Mouse (Mus musculus): ENCODE data around the gene Snapc2. TPM values are rescaled to one million over a fixed set of nuclear protein-coding genes. Genes with fewer than 3 reads are reported as not detected.
"Not testable (repeated sequence)": the region's sequence is repeated elsewhere in the genome, so short reads cannot be mapped to it uniquely, and the experiment has no call there.

The Snapc2 gene
- total and polyA plus RNA-seq, 3 experiments = 22.4 to 30.8 (median 30.0) TPM

GRCm38 (mm10) chr8:4252116-4252760, 642 bp upstream of the Snapc2 start:
- in situ Hi-C loops (cut with MboI; ENCODE audit: low pct_ligation_motif_present, low pct_unique_long_range_greater_than_20kb, low sequenced_read_pairs) (loop anchor here (10.0 kb wide), 1 partner anchor 63 kb away; no protein-coding TSS in a partner anchor), dilution Hi-C loops (cut with MboI; ENCODE audit: extremely low pct_ligation_motif_present, extremely low pct_unique_long_range_greater_than_20kb, low sequenced_read_pairs) (no loop called here)
- Histone ChIP-seq H3K4me2 (ENCODE audit: insufficient read depth, low read depth, poor library complexity, severe bottlenecking) (peak overlapping the region; percentile 71), H3K4me3 (replicated peaks in 1 of 3; ENCODE audit: low read depth in 2 of 3, low read length in 2 of 3, poor library complexity in 1 of 3) (peak overlapping the region; percentile 39 to 68 (median 64)), H3K27me3 (replicated peaks) (no peaks in the 10 kb centered on the region), H3K27ac (ENCODE audit: insufficient read depth, low read depth) (no peak overlapping the region), H3K9me3 (replicated peaks; ENCODE audit: low read length) (no peaks in the 10 kb centered on the region), H3K36me3 (replicated peaks in 1 of 2; ENCODE audit: control insufficient read depth in 1 of 2, insufficient read depth in 1 of 2, low read length in 1 of 2) (peaks cover 40 to 71% of the 10 kb centered on the region in 2 experiments), H3K4me1 (ENCODE audit: control insufficient read depth in 1 of 2, insufficient read depth in 2 of 2) (peaks cover 7 to 14% of the 10 kb centered on the region in 2 experiments), H3K79me2 (replicated peaks; ENCODE audit: control insufficient read depth, extremely low read depth, insufficient read depth, poor library complexity, severe bottlenecking) (no peaks in the 10 kb centered on the region), H3K9ac (ENCODE audit: insufficient read depth, low read depth) (peak overlapping the region; percentile 76)
- DNase-seq (ENCODE audit: extremely low read depth) = no peak
- TF ChIP-seq MEF2A (IDR thresholded peaks at IDR 0.05; ENCODE audit: borderline replicate concordance, low read depth, low read length) = no peak
- no peak for TF ChIP-seq JUN (IDR thresholded peaks at IDR 0.05; ENCODE audit: insufficient read depth, low read depth, low read length)
- no peak for TF ChIP-seq USF2 (conservative IDR thresholded peaks at IDR 0.05; ENCODE audit: low read depth, low read length)
- no peak for TF ChIP-seq SMC3 (IDR thresholded peaks at IDR 0.05; ENCODE audit: low read depth, low read length)
- TF ChIP-seq POLR2A (IDR thresholded peaks at IDR 0.05; ENCODE audit: low read depth, low read length) = no peak
- no peak for TF ChIP-seq ETS1 (conservative IDR thresholded peaks at IDR 0.05; ENCODE audit: low read depth, low read length)
- TF ChIP-seq CHD2 (IDR thresholded peaks at IDR 0.05; ENCODE audit: low read length) = no peak
- no peak for TF ChIP-seq TCF12 (IDR thresholded peaks at IDR 0.05; ENCODE audit: low read depth, low read length)
- TF ChIP-seq SIN3A (IDR thresholded peaks at IDR 0.05; ENCODE audit: low read length) = no peak
- no peak for TF ChIP-seq UBTF (IDR thresholded peaks at IDR 0.05; ENCODE audit: low read depth, low read length)
- TF ChIP-seq ELF1 (IDR thresholded peaks at IDR 0.05; ENCODE audit: low read depth, low read length) = no peak
- no peak for TF ChIP-seq JUND (conservative IDR thresholded peaks at IDR 0.05; ENCODE audit: low read depth, low read length)
- no peak for TF ChIP-seq ZMIZ1 (IDR thresholded peaks at IDR 0.05; ENCODE audit: low read depth, low read length)

DNA sequence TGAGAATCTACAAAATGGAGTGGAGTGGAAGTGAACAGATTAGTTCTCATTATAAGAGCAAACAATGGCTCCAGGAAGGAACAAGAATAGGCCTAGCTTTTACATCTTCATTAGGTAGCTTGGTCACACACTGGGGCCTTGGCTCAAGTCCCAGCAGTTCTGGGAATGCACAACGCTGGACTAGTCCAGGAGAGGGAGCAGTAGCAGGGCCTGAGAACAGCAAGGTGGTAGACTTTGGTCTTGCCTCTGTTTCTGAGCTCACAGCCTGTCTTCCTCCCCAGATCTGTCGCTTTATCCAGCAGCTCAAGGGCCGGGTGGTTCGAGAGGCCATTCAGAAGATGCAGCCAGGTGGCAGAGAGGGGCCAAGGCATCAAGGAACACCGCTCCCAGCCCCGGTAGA, 1.1 kb downstream of the Snapc2 start:
- no peaks in the 10 kb centered on the region for H3K9me3 ChIP-seq (replicated peaks; ENCODE audit: low read length)
- dilution Hi-C loops (cut with MboI; ENCODE audit: extremely low pct_ligation_motif_present, extremely low pct_unique_long_range_greater_than_20kb, low sequenced_read_pairs) (no loop called here), in situ Hi-C loops (cut with MboI; ENCODE audit: low pct_ligation_motif_present, low pct_unique_long_range_greater_than_20kb, low sequenced_read_pairs) (loop anchor here (10.0 kb wide), 1 partner anchor 61 kb away; no protein-coding TSS in a partner anchor)
- no peak overlapping the region for H3K27ac ChIP-seq (ENCODE audit: insufficient read depth, low read depth)
- H3K4me1 ChIP-seq (ENCODE audit: control insufficient read depth in 1 of 2, insufficient read depth in 2 of 2) = peaks cover 7 to 14% of the 10 kb centered on the region in 2 experiments
- no peaks in the 10 kb centered on the region for H3K27me3 ChIP-seq (replicated peaks)
- TF ChIP-seq CTCF (conservative IDR thresholded peaks at IDR 0.05 in 1 of 2, IDR thresholded peaks at IDR 0.05 in 1 of 2; ENCODE audit: low read depth in 2 of 2, low read length in 2 of 2) (peak in 1 of 2 experiments; percentile 13; a peak in 1 of 4 replicates), UBTF (IDR thresholded peaks at IDR 0.05; ENCODE audit: low read depth, low read length) (no peak)
- DNase-seq (ENCODE audit: extremely low read depth) = peak; percentile 18
- H3K79me2 ChIP-seq (replicated peaks; ENCODE audit: control insufficient read depth, extremely low read depth, insufficient read depth, poor library complexity, severe bottlenecking) = no peaks in the 10 kb centered on the region
- H3K9ac ChIP-seq (ENCODE audit: insufficient read depth, low read depth) = peak overlapping the region; percentile 76; the same call in 1 of the 2 replicates
- peak overlapping the region in 2 of 3 experiments; percentile 63 to 68 for H3K4me3 ChIP-seq (replicated peaks in 1 of 3; ENCODE audit: low read depth in 2 of 3, low read length in 2 of 3, poor library complexity in 1 of 3)
- H3K36me3 ChIP-seq (replicated peaks in 1 of 2; ENCODE audit: control insufficient read depth in 1 of 2, insufficient read depth in 1 of 2, low read length in 1 of 2) = peaks cover 46 to 71% of the 10 kb centered on the region in 2 experiments
- H3K4me2 ChIP-seq (ENCODE audit: insufficient read depth, low read depth, poor library complexity, severe bottlenecking) = peak overlapping the region; percentile 82; the same call in 1 of the 2 replicates

- H3K9ac ChIP-seq (ENCODE audit: insufficient read depth, low read depth); H3K4me3 ChIP-seq (replicated peaks in 1 of 3; ENCODE audit: low read depth in 2 of 3, low read length in 2 of 3, poor library complexity in 1 of 3); DNase-seq (ENCODE audit: extremely low read depth); H3K4me2 ChIP-seq (ENCODE audit: insufficient read depth, low read depth, poor library complexity, severe bottlenecking); H3K79me2 ChIP-seq (replicated peaks; ENCODE audit: control insufficient read depth, extremely low read depth, insufficient read depth, poor library complexity, severe bottlenecking); H3K27ac ChIP-seq (ENCODE audit: insufficient read depth, low read depth); H3K27me3 ChIP-seq (replicated peaks); dilution Hi-C loops (cut with MboI; ENCODE audit: extremely low pct_ligation_motif_present, extremely low pct_unique_long_range_greater_than_20kb, low sequenced_read_pairs); H3K9me3 ChIP-seq (replicated peaks; ENCODE audit: low read length): not testable (repeated sequence)
- Histone ChIP-seq H3K4me1 (ENCODE audit: control insufficient read depth in 1 of 2, insufficient read depth in 2 of 2) (peaks cover 7 to 14% of the 10 kb centered on the region in 2 experiments), H3K36me3 (replicated peaks in 1 of 2; ENCODE audit: control insufficient read depth in 1 of 2, insufficient read depth in 1 of 2, low read length in 1 of 2) (peaks cover 48 to 71% of the 10 kb centered on the region in 2 experiments)
- in situ Hi-C loops (cut with MboI; ENCODE audit: low pct_ligation_motif_present, low pct_unique_long_range_greater_than_20kb, low sequenced_read_pairs) = loop anchor here (10.0 kb wide), 1 partner anchor 59 kb away; no protein-coding TSS in a partner anchor
These were observed 2.6 kb downstream of the Snapc2 start for GRCm38 (mm10) chr8:4255471-4255870.

Measured in CH12.LX (cell line).